Mouse (Mus musculus): ENCODE data around the gene Slc3a2.

Slc3a2 gene

DNA sequence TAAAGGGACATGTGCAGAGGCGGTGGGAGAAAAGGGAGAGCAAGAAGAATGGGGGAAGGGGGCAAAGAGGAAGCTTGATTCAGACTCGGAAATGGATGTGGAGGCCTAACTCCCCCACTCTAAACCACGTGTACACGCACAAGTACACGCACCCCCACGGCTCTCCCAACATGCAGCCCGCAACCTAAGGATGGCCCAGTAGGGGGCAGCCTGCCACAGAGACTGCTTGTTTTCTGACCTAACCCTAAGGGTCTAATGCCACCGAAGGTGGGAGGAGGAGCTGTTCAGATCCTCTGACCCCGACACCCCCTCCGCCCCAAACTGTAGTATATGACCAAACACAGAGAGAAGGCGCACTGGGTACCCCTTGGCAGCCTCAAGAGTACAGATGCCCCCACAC, 60.8 kb downstream of the Slc3a2 start:
- in situ Hi-C loops (cut with MseI, MboI): no loop called here

DNA sequence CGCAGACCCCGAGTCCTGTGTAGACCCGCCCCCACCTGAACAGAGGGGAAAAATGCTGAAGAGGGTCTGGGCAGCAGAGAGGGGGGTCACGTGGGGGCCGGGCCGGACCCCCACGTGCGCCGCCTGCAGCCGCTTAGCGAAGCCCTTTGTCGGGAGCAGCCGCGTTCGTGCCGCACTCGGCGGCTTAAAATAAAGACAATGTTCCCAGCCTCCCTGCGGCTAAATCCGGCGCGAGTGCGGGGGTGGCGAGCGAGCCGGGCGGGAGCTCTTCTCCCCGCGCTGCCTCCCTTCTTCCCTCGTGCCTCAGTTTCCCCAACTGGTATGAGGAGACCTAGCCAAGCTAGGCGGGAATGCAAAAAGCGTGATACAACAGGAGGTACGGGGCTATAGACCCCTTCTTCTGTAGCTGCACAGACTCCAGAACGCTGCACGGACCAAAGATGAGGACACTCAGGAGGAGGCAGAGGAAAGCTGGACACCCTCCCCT, 61.3 kb downstream of the Slc3a2 start:
- in situ Hi-C loops (cut with MseI, MboI): no loop called here
